Mouse (Mus musculus): Measurements from ENCODE around the gene Crisp4. TPM values are rescaled to one million over a fixed set of nuclear protein-coding genes. Genes with fewer than 3 reads are reported as not detected.

Gene Crisp4
- polyA plus RNA-seq, 1 experiment: not detected

Other genes starting within 250 kb of the Crisp4 start
- not detected in 2 replicates for gene Defb18, start 91.5 kb upstream of the Crisp4 start, polyA plus RNA-seq (2012; ENCODE audit: insufficient read depth, insufficient read length, missing spikeins)
- not detected in 2 replicates for gene Defb41, start 119.2 kb upstream of the Crisp4 start, polyA plus RNA-seq (2012; ENCODE audit: insufficient read depth, insufficient read length, missing spikeins)